In the genomic region with DNA sequence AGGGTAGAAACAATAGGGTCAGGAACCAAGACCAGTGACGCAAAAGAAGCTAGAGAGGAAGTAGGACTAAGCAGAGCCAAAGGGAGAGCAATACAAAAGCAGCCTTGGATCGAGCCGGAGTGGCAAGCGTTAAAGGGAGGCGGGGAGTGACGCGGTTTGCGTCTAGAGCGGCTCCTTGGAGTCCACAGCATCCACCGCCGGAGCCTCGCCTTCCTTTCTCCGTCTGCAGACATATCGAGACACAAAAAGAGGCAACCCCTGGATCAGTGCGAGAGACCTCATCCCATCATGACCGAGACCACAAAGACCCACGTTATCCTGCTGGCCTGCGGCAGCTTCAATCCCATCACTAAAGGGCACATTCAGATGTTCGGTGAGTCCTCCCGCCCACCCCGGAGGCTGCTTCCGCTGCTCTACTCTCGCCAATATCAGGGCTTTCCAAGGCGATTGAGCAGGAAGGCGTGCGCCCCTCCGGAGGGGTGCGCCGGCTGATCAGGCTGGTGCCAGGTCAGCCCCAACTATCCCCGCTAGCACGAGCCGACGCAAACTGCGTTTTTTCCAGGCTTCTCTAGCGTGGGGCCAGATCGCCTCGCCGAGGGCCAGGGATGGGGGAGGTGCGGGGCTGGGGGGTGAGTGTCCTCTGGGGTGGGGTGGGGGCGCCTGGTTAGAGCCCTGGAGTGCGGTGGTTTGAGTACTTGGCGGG, we compare ENCODE assay signal across 8 mouse cellular contexts. TPM values are rescaled to one million over a fixed set of nuclear protein-coding genes. Genes with fewer than 3 reads are reported as not detected.
DNase-seq lines count a peak whose midpoint lies in the region; ATAC-seq and TF ChIP-seq lines count a peak whose summit lies in the region.

A gene (plus strand): TSS at position 173 of the 703 bp plus-strand sequence.

- under 1% methylated on average over 42 of the region's 42 CpGs for WGBS in embryonic facial prominence, embryonic 12.5 days
- WGBS in heart, postnatal 0 days: 1% methylated on average over 42 of the region's 42 CpGs
- WGBS in midbrain, embryonic 11.5 days: under 1% methylated on average over 41 of the region's 42 CpGs

- TF ChIP-seq POLR2A in testis, adult 2 months (IDR thresholded peaks at IDR 0.05; ENCODE audit: control insufficient read depth, low read depth, low read length): no peak

- H3K9me3 ChIP-seq in embryonic facial prominence, embryonic 12.5 days: no peaks in the 10 kb centered on the region
- no peaks in the 10 kb centered on the region for H3K9me3 ChIP-seq in heart, postnatal 0 days (replicated peaks; ENCODE audit: control insufficient read depth, low read length)
- H3K9me3 ChIP-seq in midbrain, embryonic 11.5 days (ENCODE audit: control insufficient read depth, low read length): no peaks in the 10 kb centered on the region

- peaks cover 11% of the 10 kb centered on the region for H3K4me1 ChIP-seq in testis, adult 2 months (ENCODE audit: control insufficient read depth, insufficient read depth, low read length)
- peaks cover 17% of the 10 kb centered on the region for H3K4me1 ChIP-seq in embryonic facial prominence, embryonic 12.5 days
- peaks cover 6% of the 10 kb centered on the region; the same call in 1 of the 2 replicates for H3K4me1 ChIP-seq in heart, postnatal 0 days (ENCODE audit: control insufficient read depth, insufficient read depth)
- H3K4me1 ChIP-seq in midbrain, embryonic 11.5 days (ENCODE audit: control insufficient read depth, insufficient read depth, low read length): peaks cover 8% of the 10 kb centered on the region

- H3K4me2 ChIP-seq in embryonic facial prominence, embryonic 12.5 days (replicated peaks): peak within 1 kb of the TSS; percentile 74
- H3K4me2 ChIP-seq in heart, postnatal 0 days (ENCODE audit: low read depth, low read length): peak within 1 kb of the TSS; percentile 61
- H3K4me2 ChIP-seq in midbrain, embryonic 11.5 days: peak within 1 kb of the TSS; percentile 55

- TF ChIP-seq CTCF in testis, adult 2 months (IDR thresholded peaks at IDR 0.05; ENCODE audit: control insufficient read depth, insufficient read depth, insufficient replicate concordance, low read depth, low read length): no peak
- no peak for TF ChIP-seq CTCF in heart, postnatal 0 days (IDR thresholded peaks at IDR 0.05; ENCODE audit: low read depth)

- TF ChIP-seq EP300 in heart, postnatal 0 days (IDR thresholded peaks at IDR 0.05; ENCODE audit: low read depth): no peak

- ATAC-seq in embryonic facial prominence, embryonic 12.5 days (ENCODE audit: insufficient number of reproducible peaks, insufficient read depth, low FRiP score, low TSS enrichment): peak; percentile 60; the same call in 1 of the 2 replicates
- peak; percentile 20; the same call in 1 of the 2 replicates for ATAC-seq in heart, postnatal 0 days (ENCODE audit: insufficient read depth, low read depth)
- ATAC-seq in midbrain, embryonic 11.5 days (ENCODE audit: low FRiP score): peak; percentile 80

- peaks cover 3% of the 10 kb centered on the region; the same call in 1 of the 2 replicates for H3K27me3 ChIP-seq in testis, adult 2 months (ENCODE audit: control insufficient read depth, insufficient read depth, low read length)
- H3K27me3 ChIP-seq in embryonic facial prominence, embryonic 12.5 days: peaks cover 46% of the 10 kb centered on the region
- H3K27me3 ChIP-seq in heart, postnatal 0 days (ENCODE audit: control insufficient read depth, insufficient read depth, low read length): peaks cover 37% of the 10 kb centered on the region
- H3K27me3 ChIP-seq in midbrain, embryonic 11.5 days (ENCODE audit: control insufficient read depth, insufficient read depth, low read length): peaks cover 33% of the 10 kb centered on the region

- H3K27ac ChIP-seq in testis, adult 2 months (ENCODE audit: control insufficient read depth, insufficient read depth, low read depth, low read length): no peak within 1 kb of the TSS
- no peak within 1 kb of the TSS for H3K27ac ChIP-seq in embryonic facial prominence, embryonic 12.5 days
- no peak within 1 kb of the TSS for H3K27ac ChIP-seq in heart, postnatal 0 days (ENCODE audit: low read depth)
- H3K27ac ChIP-seq in midbrain, embryonic 11.5 days (ENCODE audit: low read depth, low read length): peak within 1 kb of the TSS; percentile 30; the same call in 1 of the 2 replicates

- H3K36me3 ChIP-seq in testis, adult 2 months (ENCODE audit: control insufficient read depth, insufficient read depth, low read length): no peaks in the 10 kb centered on the region
- no peaks in the 10 kb centered on the region for H3K36me3 ChIP-seq in embryonic facial prominence, embryonic 12.5 days
- H3K36me3 ChIP-seq in heart, postnatal 0 days (replicated peaks; ENCODE audit: control insufficient read depth, insufficient read depth, low read length): no peaks in the 10 kb centered on the region
- no peaks in the 10 kb centered on the region for H3K36me3 ChIP-seq in midbrain, embryonic 11.5 days (ENCODE audit: control insufficient read depth, insufficient read depth, low read length)

- H3K4me3 ChIP-seq in testis, adult 2 months (ENCODE audit: control insufficient read depth, low read depth, low read length): peak within 1 kb of the TSS; percentile 62
- peak within 1 kb of the TSS; percentile 43 for H3K4me3 ChIP-seq in embryonic facial prominence, embryonic 12.5 days
- peak within 1 kb of the TSS; percentile 36 for H3K4me3 ChIP-seq in heart, postnatal 0 days (ENCODE audit: low read depth, low read length)
- H3K4me3 ChIP-seq in midbrain, embryonic 11.5 days (ENCODE audit: low read depth, low read length): peak within 1 kb of the TSS; percentile 46

- no peak for DNase-seq in testis, postnatal 14 days (ENCODE audit: low spot score)
- no peak for DNase-seq in heart, postnatal 0 days (ENCODE audit: low spot score)
- peak; percentile 75 for DNase-seq in layer of hippocampus, postnatal 36 days
- peak; percentile 97 for DNase-seq in midbrain, embryonic 11.5 days (ENCODE audit: low spot score, missing footprints)
- peak; percentile 64 for DNase-seq in telencephalon, adult 2 months (ENCODE audit: low read depth, low spot score)
- no peak for DNase-seq in ovary, postnatal 14 days (ENCODE audit: low spot score)

- H3K9ac ChIP-seq in embryonic facial prominence, embryonic 12.5 days: 0 out of 2 replicates have a peak within 1 kb of the TSS, but pooled peaks have one; percentile 17
- no peak within 1 kb of the TSS for H3K9ac ChIP-seq in heart, postnatal 0 days (replicated peaks; ENCODE audit: low read depth, low read length)
- H3K9ac ChIP-seq in midbrain, embryonic 11.5 days (ENCODE audit: low read length): peak within 1 kb of the TSS; percentile 51

RNA-seq across cellular contexts. Expression of the gene that starts here (rescaled TPM):
- 2.8 and 3.2 TPM in 2 replicates for polyA plus RNA-seq in testis, adult 2 months (2012; rRNA removed)
- 4.3 and 5.4 TPM in 2 replicates for polyA plus RNA-seq in embryonic facial prominence, embryonic 12.5 days (2016; fragmentation: Nextera tagmentation; extraction: Ambion mirVana)
- total RNA-seq in heart, postnatal 0 days (2014; rRNA removed; ENCODE audit: low replicate concordance): 0.15 and 0.69 TPM in 2 replicates
- 0.47 and 0.57 TPM in 2 replicates for polyA plus RNA-seq in heart, postnatal 0 days (2015; fragmentation: Nextera tagmentation; extraction: Ambion mirVana)
- total RNA-seq in layer of hippocampus, postnatal 36 days (2021): 100 to 1,000 TPM; 131 to 133 TPM
- polyA plus RNA-seq in midbrain, embryonic 11.5 days (2014; fragmentation: Nextera tagmentation; extraction: Ambion mirVana): 15.0 and 20.4 TPM in 2 replicates

Comparison
In these comparisons a context has a peak if more than half of its experiments do, and no peak if none do; other contexts are left out.
1. RNA of the gene that starts here (total RNA-seq): 131 to 133 TPM in layer of hippocampus, postnatal 36 days; 0.15 to 0.69 TPM in heart, postnatal 0 days; every median in the first group is over 10 times any median in the second.
2. Peak in ATAC-seq, H3K4me3 ChIP-seq and H3K4me2 ChIP-seq in heart, postnatal 0 days; RNA of the gene not detected or under 1 TPM.
3. DNase-seq: peak in layer of hippocampus, postnatal 36 days (2 of 2), midbrain, embryonic 11.5 days (single experiment) and telencephalon, adult 2 months (single experiment); none in testis, postnatal 14 days (single experiment), heart, postnatal 0 days (single experiment) and ovary, postnatal 14 days (single experiment).
4. ATAC-seq: peak in every context shown above with its lines; median percentile 80 in midbrain, embryonic 11.5 days; 60 in embryonic facial prominence, embryonic 12.5 days; 20 in heart, postnatal 0 days.
5. Peak in every context shown above with its lines, with median percentiles within 50 percentile points of each other: H3K4me3 ChIP-seq and H3K4me2 ChIP-seq.